Mouse (Mus musculus): Measurements from ENCODE around the gene Olfr1256. TPM values are rescaled to one million over a fixed set of nuclear protein-coding genes. Genes with fewer than 3 reads are reported as not detected.

The Olfr1256 gene
- not detected in 2 replicates for polyA plus RNA-seq (2014; fragmentation: Nextera tagmentation; extraction: Ambion mirVana)

DNA sequence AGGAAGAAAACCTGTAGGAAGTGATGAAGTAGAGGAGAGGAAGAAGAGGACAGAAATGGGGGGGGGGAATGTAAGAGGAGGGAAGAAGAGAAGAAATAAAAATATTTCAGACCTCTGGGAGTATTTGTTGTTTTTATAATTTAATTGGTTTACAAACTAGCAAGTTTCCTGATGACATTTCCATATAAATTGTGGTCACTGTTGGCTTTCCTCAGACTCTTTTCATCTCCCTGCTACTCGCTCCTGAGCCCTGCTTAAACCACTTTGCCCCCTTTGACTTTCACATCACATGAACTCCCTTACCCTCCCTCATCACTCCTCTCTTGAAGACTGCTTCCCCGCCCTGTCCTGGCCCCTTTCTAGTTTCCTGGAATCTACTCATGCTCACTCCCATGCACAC lies at the start of gene Olfr1256:
TSS of gene Olfr1256 (minus strand) at position 101 of the 400 bp plus-strand sequence.
- ATAC-seq (replicated peaks; ENCODE audit: insufficient number of reproducible peaks, low FRiP score, low TSS enrichment, low read depth) (no peak), DNase-seq (ENCODE audit: low spot score) (no peak)
- H3K4me3 ChIP-seq (ENCODE audit: low read depth, low read length): no peak within 1 kb of the TSS
- H3K4me1 ChIP-seq (ENCODE audit: control insufficient read depth, insufficient read depth, low read length): no peaks in the 10 kb centered on the region
- 49% methylated on average over 2 of the region's 2 CpGs for WGBS
- no peak within 1 kb of the TSS for H3K9ac ChIP-seq (replicated peaks; ENCODE audit: low read length)
- no peaks in the 10 kb centered on the region for H3K36me3 ChIP-seq (replicated peaks; ENCODE audit: control insufficient read depth, insufficient read depth, low read depth, low read length)
- no peak within 1 kb of the TSS for H3K4me2 ChIP-seq (ENCODE audit: low read depth, low read length)
- H3K27me3 ChIP-seq (ENCODE audit: control insufficient read depth, insufficient read depth, low read length): no peaks in the 10 kb centered on the region
- no peak within 1 kb of the TSS for H3K27ac ChIP-seq (replicated peaks; ENCODE audit: low read depth, low read length)
- no peaks in the 10 kb centered on the region for H3K9me3 ChIP-seq (replicated peaks; ENCODE audit: control insufficient read depth, low read length)

DNA sequence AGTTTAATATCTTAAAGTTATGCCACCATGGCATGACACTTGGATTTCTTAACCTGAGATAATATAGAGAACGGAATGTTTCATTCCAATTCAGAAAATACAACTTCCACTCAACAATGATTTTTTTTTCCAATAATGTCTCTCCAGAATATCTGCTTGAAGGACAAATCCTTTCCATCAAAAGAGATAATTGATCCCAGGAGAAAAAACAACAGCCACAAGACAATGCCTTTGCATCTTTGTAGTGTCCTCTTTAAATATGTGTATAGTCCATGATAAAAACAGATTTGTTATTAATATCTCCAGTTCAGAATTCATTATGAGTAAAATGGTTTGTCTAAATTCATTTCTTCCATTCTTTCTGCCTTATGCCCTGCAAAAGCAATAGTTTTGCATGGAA lies 36.8 kb upstream of the Olfr1256 start, which contains the start of gene Olfr1257:
TSS of gene Olfr1257 (plus strand) at position 301 of the 400 bp plus-strand sequence.
- Histone ChIP-seq H3K27ac (replicated peaks; ENCODE audit: low read depth, low read length) (no peak within 1 kb of the TSS), H3K4me3 (ENCODE audit: low read depth, low read length) (no peak within 1 kb of the TSS)
- WGBS: 96% methylated on average over 1 of the region's 1 CpGs

DNA sequence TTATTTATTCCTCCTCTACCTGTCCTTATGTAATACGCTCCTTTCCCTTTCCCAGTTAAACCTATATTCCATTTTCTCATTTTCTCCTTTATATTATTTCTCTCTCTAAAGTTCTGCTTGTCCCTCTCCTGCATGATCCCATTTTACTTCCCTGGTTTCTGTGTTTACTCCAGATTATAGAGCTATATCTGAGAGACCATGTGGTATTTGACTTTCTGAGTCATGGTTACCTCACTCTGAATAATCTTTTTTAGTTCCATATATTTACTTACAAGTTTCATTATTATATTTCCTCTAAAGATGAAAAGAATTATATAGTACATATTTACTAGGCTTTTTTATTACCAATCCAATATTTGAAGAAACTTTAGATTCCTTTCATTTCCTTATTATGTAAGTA lies 7.9 kb upstream of the Olfr1256 start:
- no peak overlapping the region for H3K27ac ChIP-seq (replicated peaks; ENCODE audit: low read depth, low read length)
- H3K4me2 ChIP-seq (ENCODE audit: low read depth, low read length): no peak overlapping the region
- H3K27me3 ChIP-seq (ENCODE audit: control insufficient read depth, insufficient read depth, low read length): no peaks in the 10 kb centered on the region
- ATAC-seq (replicated peaks; ENCODE audit: insufficient number of reproducible peaks, low FRiP score, low TSS enrichment, low read depth): no peak
- DNase-seq (ENCODE audit: low spot score): no peak
- H3K36me3 ChIP-seq (replicated peaks; ENCODE audit: control insufficient read depth, insufficient read depth, low read depth, low read length): no peaks in the 10 kb centered on the region
- no peaks in the 10 kb centered on the region for H3K4me1 ChIP-seq (ENCODE audit: control insufficient read depth, insufficient read depth, low read length)
- 97% methylated on average over 1 of the region's 1 CpGs for WGBS
- no peak overlapping the region for H3K4me3 ChIP-seq (ENCODE audit: low read depth, low read length)
- no peak overlapping the region for H3K9ac ChIP-seq (replicated peaks; ENCODE audit: low read length)
- H3K9me3 ChIP-seq (replicated peaks; ENCODE audit: control insufficient read depth, low read length): no peaks in the 10 kb centered on the region

More for the DNA sequence above, 36.8 kb upstream of the Olfr1256 start, which contains the start of gene Olfr1257:
- ATAC-seq (replicated peaks; ENCODE audit: insufficient number of reproducible peaks, low FRiP score, low TSS enrichment, low read depth) (no peak), DNase-seq (ENCODE audit: low spot score) (no peak)
- Histone ChIP-seq H3K4me2 (ENCODE audit: low read depth, low read length) (no peak within 1 kb of the TSS), H3K27me3 (ENCODE audit: control insufficient read depth, insufficient read depth, low read length) (no peaks in the 10 kb centered on the region), H3K9ac (replicated peaks; ENCODE audit: low read length) (no peak within 1 kb of the TSS), H3K4me1 (ENCODE audit: control insufficient read depth, insufficient read depth, low read length) (no peaks in the 10 kb centered on the region), H3K9me3 (replicated peaks; ENCODE audit: control insufficient read depth, low read length) (no peaks in the 10 kb centered on the region), H3K36me3 (replicated peaks; ENCODE audit: control insufficient read depth, insufficient read depth, low read depth, low read length) (no peaks in the 10 kb centered on the region)

DNA sequence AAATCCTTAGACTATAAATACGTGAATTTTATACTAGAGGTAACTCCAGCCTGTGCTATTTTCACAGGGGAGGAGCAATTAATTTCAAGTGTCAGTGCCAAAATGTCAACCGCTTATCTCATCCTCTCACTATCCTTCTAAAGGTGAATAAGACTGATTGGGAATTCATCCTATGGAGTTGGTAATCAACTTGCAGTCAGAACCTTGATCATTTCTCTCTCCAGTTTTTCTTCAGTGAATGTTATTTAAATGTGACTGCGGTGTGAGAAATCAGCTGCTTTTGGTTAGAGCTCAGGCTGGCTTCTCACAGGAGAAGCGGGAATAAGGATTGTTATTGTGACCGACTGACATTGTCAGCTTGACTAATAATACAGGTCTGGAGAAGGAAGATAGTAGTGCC lies 6.8 kb upstream of the Olfr1256 start, which contains the start of gene Olfr48:
TSS of gene Olfr48 (minus strand) at position 101 of the 400 bp plus-strand sequence.
- no peak within 1 kb of the TSS for H3K4me3 ChIP-seq (ENCODE audit: low read depth, low read length)
- H3K4me2 ChIP-seq (ENCODE audit: low read depth, low read length): no peak within 1 kb of the TSS
- no peaks in the 10 kb centered on the region for H3K27me3 ChIP-seq (ENCODE audit: control insufficient read depth, insufficient read depth, low read length)
- 83% methylated on average over 5 of the region's 5 CpGs for WGBS
- H3K36me3 ChIP-seq (replicated peaks; ENCODE audit: control insufficient read depth, insufficient read depth, low read depth, low read length): no peaks in the 10 kb centered on the region
- H3K4me1 ChIP-seq (ENCODE audit: control insufficient read depth, insufficient read depth, low read length): no peaks in the 10 kb centered on the region
- no peaks in the 10 kb centered on the region for H3K9me3 ChIP-seq (replicated peaks; ENCODE audit: control insufficient read depth, low read length)
- DNase-seq (ENCODE audit: low spot score): no peak
- ATAC-seq (replicated peaks; ENCODE audit: insufficient number of reproducible peaks, low FRiP score, low TSS enrichment, low read depth): no peak
- no peak within 1 kb of the TSS for H3K27ac ChIP-seq (replicated peaks; ENCODE audit: low read depth, low read length)
- no peak within 1 kb of the TSS for H3K9ac ChIP-seq (replicated peaks; ENCODE audit: low read length)

DNA sequence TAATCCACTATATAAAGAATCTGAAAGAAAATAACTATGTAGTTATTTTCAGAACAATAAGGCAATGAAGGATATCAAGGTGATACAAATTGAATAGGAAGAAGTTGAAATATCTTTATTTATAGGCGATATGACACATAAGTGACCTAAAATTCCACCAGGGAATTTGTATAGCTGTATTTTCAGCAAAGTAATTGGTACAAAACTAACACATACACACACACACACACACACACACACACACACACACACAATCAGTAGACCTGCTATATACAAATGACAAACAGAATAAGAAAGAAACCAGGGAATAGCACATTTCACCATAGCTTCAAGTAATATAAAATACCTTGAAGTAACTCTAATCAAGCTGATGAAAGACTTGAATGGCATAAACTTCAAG lies 21.1 kb downstream of the Olfr1256 start:
- H3K9ac ChIP-seq (replicated peaks; ENCODE audit: low read length): no peak overlapping the region
- ATAC-seq (replicated peaks; ENCODE audit: insufficient number of reproducible peaks, low FRiP score, low TSS enrichment, low read depth): no peak
- 74% methylated on average over 1 of the region's 1 CpGs for WGBS

DNA sequence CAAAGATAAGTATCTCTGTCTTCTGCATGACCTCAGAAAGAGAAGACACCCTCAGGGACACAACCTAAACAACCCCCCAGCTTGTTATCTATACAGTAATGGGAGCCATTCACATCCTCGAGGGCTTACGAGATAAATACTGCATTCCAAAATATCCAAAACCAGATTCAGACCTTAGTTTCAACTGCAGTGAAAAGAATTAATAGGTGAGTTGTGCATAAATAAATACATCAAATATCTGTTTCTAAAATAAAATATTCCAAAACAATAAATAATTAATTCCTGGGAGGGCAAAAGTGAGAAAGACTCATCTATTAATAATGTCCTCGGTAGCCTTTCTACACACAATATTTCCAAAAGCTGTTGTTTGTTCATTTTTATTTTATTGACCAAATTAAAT lies 29.6 kb downstream of the Olfr1256 start, which contains the start of gene Olfr1255:
TSS of gene Olfr1255 (plus strand) at position 301 of the 400 bp plus-strand sequence.
- H3K4me2 ChIP-seq (ENCODE audit: low read depth, low read length): no peak within 1 kb of the TSS
- ATAC-seq (replicated peaks; ENCODE audit: insufficient number of reproducible peaks, low FRiP score, low TSS enrichment, low read depth) (no peak), DNase-seq (ENCODE audit: low spot score) (no peak)
- no peak within 1 kb of the TSS for H3K27ac ChIP-seq (replicated peaks; ENCODE audit: low read depth, low read length)
- H3K9ac ChIP-seq (replicated peaks; ENCODE audit: low read length): no peak within 1 kb of the TSS
- H3K4me1 ChIP-seq (ENCODE audit: control insufficient read depth, insufficient read depth, low read length): no peaks in the 10 kb centered on the region
- H3K36me3 ChIP-seq (replicated peaks; ENCODE audit: control insufficient read depth, insufficient read depth, low read depth, low read length): no peaks in the 10 kb centered on the region
- no peaks in the 10 kb centered on the region for H3K9me3 ChIP-seq (replicated peaks; ENCODE audit: control insufficient read depth, low read length)
- 72% methylated on average over 3 of the region's 3 CpGs for WGBS
- no peak within 1 kb of the TSS for H3K4me3 ChIP-seq (ENCODE audit: low read depth, low read length)
- no peaks in the 10 kb centered on the region for H3K27me3 ChIP-seq (ENCODE audit: control insufficient read depth, insufficient read depth, low read length)

More for the DNA sequence above, 21.1 kb downstream of the Olfr1256 start:
- Histone ChIP-seq H3K4me1 (ENCODE audit: control insufficient read depth, insufficient read depth, low read length) (no peaks in the 10 kb centered on the region), H3K9me3 (replicated peaks; ENCODE audit: control insufficient read depth, low read length) (no peaks in the 10 kb centered on the region), H3K4me3 (ENCODE audit: low read depth, low read length) (no peak overlapping the region), H3K4me2 (ENCODE audit: low read depth, low read length) (no peak overlapping the region), H3K36me3 (replicated peaks; ENCODE audit: control insufficient read depth, insufficient read depth, low read depth, low read length) (no peaks in the 10 kb centered on the region), H3K27ac (replicated peaks; ENCODE audit: low read depth, low read length) (no peak overlapping the region), H3K27me3 (ENCODE audit: control insufficient read depth, insufficient read depth, low read length) (no peaks in the 10 kb centered on the region)
- DNase-seq (ENCODE audit: low spot score): no peak

DNA sequence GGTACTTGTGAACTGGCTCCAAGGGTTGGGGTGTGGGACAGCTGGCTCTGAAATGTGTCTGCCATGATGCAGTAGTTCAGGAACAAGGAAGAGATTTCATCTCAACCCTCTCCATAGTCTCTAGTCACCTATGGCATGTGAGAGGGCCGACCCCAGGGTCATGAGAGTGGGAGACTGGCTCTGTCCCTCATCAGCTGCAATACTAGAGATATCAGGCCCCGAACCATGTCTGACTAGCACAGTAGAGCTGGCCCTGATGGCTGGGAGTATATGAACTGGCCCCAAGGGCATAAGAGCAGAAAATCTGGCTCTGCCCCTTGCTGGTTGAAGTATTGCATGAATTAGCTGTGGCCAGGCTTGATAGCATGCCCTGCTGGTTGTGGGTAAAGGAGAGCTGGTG lies 30.6 kb downstream of the Olfr1256 start:
- no peak overlapping the region for H3K4me3 ChIP-seq (ENCODE audit: low read depth, low read length)
- WGBS: 74% methylated on average over 2 of the region's 2 CpGs
- no peak overlapping the region for H3K4me2 ChIP-seq (ENCODE audit: low read depth, low read length)
- H3K36me3 ChIP-seq (replicated peaks; ENCODE audit: control insufficient read depth, insufficient read depth, low read depth, low read length): no peaks in the 10 kb centered on the region
- DNase-seq (ENCODE audit: low spot score): no peak
- H3K4me1 ChIP-seq (ENCODE audit: control insufficient read depth, insufficient read depth, low read length): no peaks in the 10 kb centered on the region
- no peaks in the 10 kb centered on the region for H3K9me3 ChIP-seq (replicated peaks; ENCODE audit: control insufficient read depth, low read length)
- H3K27me3 ChIP-seq (ENCODE audit: control insufficient read depth, insufficient read depth, low read length): no peaks in the 10 kb centered on the region
- no peak overlapping the region for H3K9ac ChIP-seq (replicated peaks; ENCODE audit: low read length)
- no peak overlapping the region for H3K27ac ChIP-seq (replicated peaks; ENCODE audit: low read depth, low read length)
- no peak for ATAC-seq (replicated peaks; ENCODE audit: insufficient number of reproducible peaks, low FRiP score, low TSS enrichment, low read depth)

DNA sequence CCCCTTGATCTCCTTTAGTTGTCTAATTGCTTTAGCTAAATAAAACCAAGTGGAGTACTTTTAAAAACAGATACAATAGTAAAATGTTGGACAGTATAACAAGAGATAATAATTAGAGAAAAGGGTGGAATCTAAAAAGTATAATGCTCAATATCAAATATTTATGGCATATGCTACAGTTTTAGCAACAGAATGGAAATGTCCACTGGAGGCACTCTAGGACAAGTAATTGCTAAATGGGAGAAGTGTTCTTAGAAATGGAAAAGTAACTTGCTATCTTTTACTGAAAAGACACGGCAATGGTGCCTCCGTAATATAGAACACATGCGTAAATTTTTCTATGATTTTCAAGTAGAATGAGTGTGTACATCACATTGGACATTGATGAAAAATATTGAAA lies 41.8 kb downstream of the Olfr1256 start:
- 90% methylated on average over 3 of the region's 3 CpGs for WGBS
- Histone ChIP-seq H3K4me3 (ENCODE audit: low read depth, low read length) (no peak overlapping the region), H3K27me3 (ENCODE audit: control insufficient read depth, insufficient read depth, low read length) (no peaks in the 10 kb centered on the region), H3K27ac (replicated peaks; ENCODE audit: low read depth, low read length) (no peak overlapping the region), H3K4me1 (ENCODE audit: control insufficient read depth, insufficient read depth, low read length) (no peaks in the 10 kb centered on the region), H3K36me3 (replicated peaks; ENCODE audit: control insufficient read depth, insufficient read depth, low read depth, low read length) (no peaks in the 10 kb centered on the region), H3K9me3 (replicated peaks; ENCODE audit: control insufficient read depth, low read length) (no peaks in the 10 kb centered on the region), H3K9ac (replicated peaks; ENCODE audit: low read length) (no peak overlapping the region), H3K4me2 (ENCODE audit: low read depth, low read length) (no peak overlapping the region)
- DNase-seq (ENCODE audit: low spot score) (no peak), ATAC-seq (replicated peaks; ENCODE audit: insufficient number of reproducible peaks, low FRiP score, low TSS enrichment, low read depth) (no peak)
